Mouse (Mus musculus) liver, adult (tissue): ENCODE data around the gene Olfr384.

Source experiments
- GATA4 ChIP-seq: IDR thresholded peaks from 2 replicates; pipeline ENCODE4 v1.6.1; 2014; ENCODE audit warnings: mild to moderate bottlenecking, low read length; ENCODE audit not compliant: insufficient replicate concordance

Gene Olfr384

DNA sequence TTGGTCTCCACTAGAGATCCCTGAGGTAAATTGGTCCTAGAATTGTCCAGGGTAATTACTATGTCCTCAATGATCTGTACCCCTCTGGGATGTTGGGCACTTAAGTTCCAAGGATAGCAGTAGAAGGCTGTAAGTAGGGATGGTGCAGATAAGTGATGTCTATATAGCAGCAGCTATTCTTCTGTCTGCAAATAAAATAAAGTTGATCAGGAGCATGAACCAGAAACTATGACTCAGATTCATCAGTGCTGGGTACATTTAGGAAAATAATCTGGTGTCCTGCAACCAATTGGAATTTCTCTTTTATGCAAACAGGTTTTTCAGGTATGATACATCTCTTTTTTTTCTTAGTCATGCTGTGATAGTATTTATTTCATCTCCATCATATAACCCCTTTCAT lies at the start of gene Olfr384:
Olfr384 (plus strand) TSS at position 301 of the 400 bp plus-strand sequence.
- no peak for TF ChIP-seq GATA4

DNA sequence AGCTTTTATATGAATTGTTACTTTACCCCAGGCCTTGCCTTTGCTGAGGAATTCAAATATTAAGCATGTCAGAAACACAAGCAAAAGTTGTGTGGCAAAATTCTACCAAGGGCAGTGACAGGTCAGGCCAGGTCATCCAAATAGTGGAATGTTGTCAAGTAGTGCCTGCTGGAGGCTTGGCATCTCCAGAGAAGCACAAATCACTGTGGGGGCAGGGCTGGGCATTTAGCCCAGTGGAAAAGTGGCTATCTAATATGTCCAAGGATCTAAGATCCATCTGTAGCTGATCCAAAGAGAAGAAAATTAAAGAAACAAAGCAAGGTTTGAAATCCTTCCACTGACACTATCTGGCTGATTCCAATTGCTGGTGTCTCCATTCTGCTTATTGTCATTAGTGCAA lies 18.5 kb upstream of the Olfr384 start:
- TF ChIP-seq GATA4: no peak

- TF ChIP-seq GATA4: no peak
Measured at GRCm38 (mm10) chr11:73592908-73593307, 5.5 kb upstream of the Olfr384 start, which contains the start of gene Olfr385. Gene Olfr385 (minus strand): TSS chr11:73593008.
